Mouse (Mus musculus) midbrain, postnatal 0 days (tissue): ENCODE results near the gene Homer2. TPM values are rescaled to one million over a fixed set of nuclear protein-coding genes. Genes with fewer than 3 reads are reported as not detected.
A peak's percentile ranks its signal among the peaks of the same experiment; 100 is the strongest.

Source experiments
- ATAC-seq: fragments of 200-750 bp; cut with Nextera tagmentation; 2 replicates; pipeline ENCODE4 v1.8.0; 2017; ENCODE audit warnings: moderate number of reproducible peaks, mild to moderate bottlenecking, moderate TSS enrichment, moderate library complexity; ENCODE audit not compliant: low FRiP score
- DNase-seq: peaks from one replicate; pipeline ENCODE4 v3.0.0-alpha.2; 2015; ENCODE audit warnings: low spot score
- H3K27ac ChIP-seq: fragments of 300-500 bp; sonication (generic); 2 replicates; pipeline ENCODE4 v1.5.1; 2014; ENCODE audit warnings: low read depth, mild to moderate bottlenecking, low read length, mixed read lengths
- H3K27me3 ChIP-seq: fragments of 300-500 bp; sonication (generic); 2 replicates; pipeline ENCODE4 v1.6.1; 2014; ENCODE audit warnings: low read length, control low read depth, mixed read lengths; ENCODE audit not compliant: insufficient read depth
- H3K36me3 ChIP-seq: fragments of 300-500 bp; sonication (generic); 2 replicates; pipeline ENCODE4 v1.6.1; 2014; ENCODE audit warnings: low read length, control low read depth, mixed read lengths; ENCODE audit not compliant: insufficient read depth
- H3K4me1 ChIP-seq: fragments of 300-500 bp; sonication (generic); 2 replicates; pipeline ENCODE4 v1.6.1; 2014; ENCODE audit warnings: mild to moderate bottlenecking, control low read depth, antibody characterized with exemption, low read length, mixed read lengths; ENCODE audit not compliant: insufficient read depth
- H3K4me2 ChIP-seq: fragments of 300-500 bp; sonication (generic); 2 replicates; pipeline ENCODE4 v1.6.1; 2014; ENCODE audit warnings: low read depth, mild to moderate bottlenecking, low read length, mixed read lengths; ENCODE audit not compliant: poor library complexity, severe bottlenecking
- H3K4me3 ChIP-seq: fragments of 300-500 bp; sonication (generic); 2 replicates; pipeline ENCODE4 v1.5.1; 2014; ENCODE audit warnings: low read depth, mild to moderate bottlenecking, low read length, moderate library complexity
- H3K9ac ChIP-seq: fragments of 300-500 bp; sonication (generic); replicated peaks from 2 replicates; pipeline ENCODE4 v1.6.1; 2014; ENCODE audit warnings: mild to moderate bottlenecking, low read length, moderate library complexity, mixed read lengths; ENCODE audit not compliant: poor library complexity, severe bottlenecking
- H3K9me3 ChIP-seq: fragments of 300-500 bp; sonication (generic); 2 replicates; pipeline ENCODE4 v1.6.1; 2016; ENCODE audit warnings: low read length, control low read depth
- CTCF ChIP-seq: IDR thresholded peaks from 2 replicates; pipeline ENCODE4 v1.5.1; 2016; ENCODE audit warnings: antibody characterized with exemption, mild to moderate bottlenecking
- WGBS: fragments of 180-500 bp; shearing (Covaris S2); extraction: QIAGEN DNeasy Blood & Tissue Kit; methylation state at CpG from one replicate; pipeline ENCODE4 v1.1.7; 2014; 5-methylcytosine and 5-hydroxymethylcytosine counted together
- polyA plus RNA-seq: library from polyadenylated mRNA; unstranded; fragments of >200 nt; fragmentation: Nextera tagmentation; extraction: Ambion mirVana; gene quantifications from 2 replicates; pipeline ENCODE4 v1.2.1, GENCODE M21; 2015
- total RNA-seq: library from RNA; depleted of rRNA; stranded (reverse); fragments of >200 nt; gene quantifications from 2 replicates; pipeline ENCODE4 v1.2.3, GENCODE M21; 2014

Gene Homer2
- total and polyA plus RNA-seq, 2 experiments from 2014 or later = 25.6 to 29.5 TPM

GRCm38 (mm10) chr7:81612856-81613635 lies 94.3 kb downstream of the Homer2 start:
- no peak for TF ChIP-seq CTCF
- DNase-seq (no peak), ATAC-seq (no peak)
- Histone ChIP-seq H3K36me3 (peaks cover 9% of the 10 kb centered on the region; the same call in 1 of the 2 replicates), H3K4me3 (no peak overlapping the region), H3K4me1 (no peaks in the 10 kb centered on the region), H3K27me3 (no peaks in the 10 kb centered on the region), H3K9me3 (no peaks in the 10 kb centered on the region), H3K27ac (no peak overlapping the region), H3K9ac (no peak overlapping the region), H3K4me2 (no peak overlapping the region)
- 87% methylated on average over 13 of the region's 13 CpGs for WGBS

- peak; percentile 37 for DNase-seq
- H3K27ac ChIP-seq = no peak overlapping the region
- H3K4me2 ChIP-seq = no peak overlapping the region
- no peaks in the 10 kb centered on the region for H3K9me3 ChIP-seq
- ATAC-seq = no peak
- no peak overlapping the region for H3K4me3 ChIP-seq
- H3K27me3 ChIP-seq = no peaks in the 10 kb centered on the region
- H3K4me1 ChIP-seq = no peaks in the 10 kb centered on the region
- 67% methylated on average over 18 of the region's 18 CpGs for WGBS
- peaks cover 9% of the 10 kb centered on the region; the same call in 1 of the 2 replicates for H3K36me3 ChIP-seq
- no peak overlapping the region for H3K9ac ChIP-seq
- TF ChIP-seq CTCF = peak; percentile 45
Measured at GRCm38 (mm10) chr7:81610125-81610524, 97.2 kb downstream of the Homer2 start.

GRCm38 (mm10) chr7:81606452-81606851 lies 100.9 kb downstream of the Homer2 start:
- Histone ChIP-seq H3K27ac (no peak overlapping the region), H3K4me3 (no peak overlapping the region), H3K4me1 (no peaks in the 10 kb centered on the region), H3K36me3 (peaks cover 9% of the 10 kb centered on the region; the same call in 1 of the 2 replicates), H3K9me3 (no peaks in the 10 kb centered on the region), H3K9ac (no peak overlapping the region), H3K27me3 (no peaks in the 10 kb centered on the region), H3K4me2 (no peak overlapping the region)
- 66% methylated on average over 5 of the region's 5 CpGs for WGBS
- DNase-seq (no peak), ATAC-seq (no peak)
- no peak for TF ChIP-seq CTCF

GRCm38 (mm10) chr7:81605489-81605888 lies 101.8 kb downstream of the Homer2 start:
- no peak for TF ChIP-seq CTCF

GRCm38 (mm10) chr7:81604991-81605390 lies 102.3 kb downstream of the Homer2 start:
- H3K27me3 ChIP-seq = no peaks in the 10 kb centered on the region
- no peak for TF ChIP-seq CTCF
- H3K4me3 ChIP-seq = no peak overlapping the region
- DNase-seq (no peak), ATAC-seq (no peak)
- H3K4me1 ChIP-seq = no peaks in the 10 kb centered on the region
- 0 out of 2 replicates have a peak, but pooled peaks cover 3% of the 10 kb centered on the region for H3K36me3 ChIP-seq
- H3K9me3 ChIP-seq = no peaks in the 10 kb centered on the region
- no peak overlapping the region for H3K4me2 ChIP-seq
- WGBS = 76% methylated on average over 5 of the region's 5 CpGs
- no peak overlapping the region for H3K9ac ChIP-seq
- H3K27ac ChIP-seq = no peak overlapping the region

More at GRCm38 (mm10) chr7:81605489-81605888, 101.8 kb downstream of the Homer2 start:
- ATAC-seq (no peak), DNase-seq (no peak)
- Histone ChIP-seq H3K36me3 (0 out of 2 replicates have a peak, but pooled peaks cover 3% of the 10 kb centered on the region), H3K9me3 (no peaks in the 10 kb centered on the region), H3K4me3 (no peak overlapping the region), H3K4me1 (no peaks in the 10 kb centered on the region), H3K4me2 (no peak overlapping the region), H3K27ac (no peak overlapping the region), H3K9ac (no peak overlapping the region), H3K27me3 (no peaks in the 10 kb centered on the region)
- WGBS = 65% methylated on average over 4 of the region's 4 CpGs
